Mouse (Mus musculus): ENCODE measurements around the gene Mfap2.
A peak's percentile ranks its signal among the peaks of the same experiment; 100 is the strongest.

The Mfap2 gene

GRCm38 (mm10) chr4:141024992-141025391 is 14.8 kb downstream of the Mfap2 start:
- DNase-seq (ENCODE audit: low read depth, low spot score) = no peak

DNA sequence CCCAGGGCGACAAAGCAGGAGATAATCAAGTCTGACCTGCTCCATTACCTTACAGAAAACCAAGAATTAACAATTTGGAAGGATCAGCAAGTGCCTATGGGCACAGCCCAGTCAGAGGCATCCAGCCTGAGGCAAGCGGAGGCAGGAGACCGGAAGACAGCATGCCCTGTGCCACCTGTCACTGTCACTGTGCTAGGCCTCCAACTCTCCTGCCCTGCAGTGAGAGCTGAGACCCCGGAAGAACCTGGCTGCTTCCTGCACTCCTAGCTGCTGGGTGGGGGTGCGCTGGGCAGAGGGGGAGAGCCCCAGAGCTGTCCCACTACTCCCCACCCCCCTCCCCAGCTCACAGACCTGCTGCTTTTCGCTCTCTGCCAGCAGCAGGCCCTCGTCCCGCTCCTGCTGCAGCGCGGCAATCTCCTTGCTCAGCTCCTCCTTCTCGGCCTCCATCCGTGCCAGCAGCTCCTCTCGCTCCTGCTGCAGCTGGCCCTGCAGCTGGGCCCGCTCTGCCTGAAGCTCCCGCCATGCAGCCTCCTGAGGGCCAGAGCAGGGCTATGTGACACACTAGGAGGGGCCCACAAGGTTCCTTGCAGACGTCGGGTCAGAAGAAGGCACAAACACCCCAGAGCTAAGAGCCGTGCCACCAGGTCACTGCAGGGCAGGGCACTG is 20.5 kb downstream of the Mfap2 start:
- no peak for DNase-seq (ENCODE audit: low read depth, low spot score)

GRCm38 (mm10) chr4:141031733-141032132 is 21.5 kb downstream of the Mfap2 start:
- DNase-seq (ENCODE audit: low read depth, low spot score) = no peak

DNA sequence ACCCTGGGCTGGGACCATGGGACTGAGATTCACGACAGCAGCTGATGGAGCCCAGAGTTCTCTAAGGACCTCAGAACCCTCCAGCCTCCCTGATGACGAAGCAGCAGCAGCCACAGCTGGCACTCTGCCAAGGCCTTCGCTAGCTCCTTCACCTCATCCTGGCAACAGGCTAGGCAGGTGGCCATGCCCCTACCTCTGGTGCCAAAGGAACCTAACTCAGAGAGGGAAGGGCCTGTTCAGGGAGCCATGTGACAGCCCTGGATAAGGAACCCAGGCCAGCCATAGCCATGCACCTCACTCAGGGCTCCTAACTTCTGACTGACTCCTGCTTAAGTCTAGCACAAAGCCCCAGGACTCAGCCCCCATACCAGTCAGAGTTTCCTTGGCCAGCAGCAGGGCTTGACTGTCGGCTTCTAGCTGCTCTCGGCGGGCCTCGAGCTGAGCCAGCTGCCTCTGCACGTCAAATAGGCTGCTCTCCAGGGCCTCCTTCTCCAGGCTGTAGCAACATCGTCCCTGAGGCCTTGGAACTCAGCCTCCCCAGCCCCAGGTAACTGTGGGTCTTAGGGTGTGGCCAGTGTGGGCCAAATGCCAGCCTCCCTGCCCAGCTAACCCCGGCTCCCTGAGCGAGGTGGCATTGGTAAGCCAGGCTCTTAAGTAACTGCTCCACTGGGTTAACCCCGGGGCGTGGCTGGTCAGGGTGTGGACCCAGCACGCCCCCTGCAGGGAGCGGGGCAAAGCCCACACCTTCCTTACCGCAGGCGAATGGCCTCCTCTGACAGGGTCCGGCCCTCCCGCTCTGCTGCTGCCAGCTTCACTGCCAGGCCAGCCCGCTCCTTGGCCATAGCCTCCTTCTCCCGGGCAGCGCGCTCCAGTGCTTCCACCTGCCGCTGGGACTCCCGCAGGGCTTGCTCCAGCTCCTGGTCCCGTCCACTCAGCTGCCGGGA is 23.7 kb downstream of the Mfap2 start:
- DNase-seq (ENCODE audit: low read depth, low spot score) = no peak

- DNase-seq (ENCODE audit: low read depth, low spot score) = no peak
Observed at GRCm38 (mm10) chr4:141041117-141041516, 30.9 kb downstream of the Mfap2 start.

GRCm38 (mm10) chr4:141044816-141045215 is 34.6 kb downstream of the Mfap2 start:
- peak; percentile 51 for DNase-seq (ENCODE audit: low read depth, low spot score)

DNA sequence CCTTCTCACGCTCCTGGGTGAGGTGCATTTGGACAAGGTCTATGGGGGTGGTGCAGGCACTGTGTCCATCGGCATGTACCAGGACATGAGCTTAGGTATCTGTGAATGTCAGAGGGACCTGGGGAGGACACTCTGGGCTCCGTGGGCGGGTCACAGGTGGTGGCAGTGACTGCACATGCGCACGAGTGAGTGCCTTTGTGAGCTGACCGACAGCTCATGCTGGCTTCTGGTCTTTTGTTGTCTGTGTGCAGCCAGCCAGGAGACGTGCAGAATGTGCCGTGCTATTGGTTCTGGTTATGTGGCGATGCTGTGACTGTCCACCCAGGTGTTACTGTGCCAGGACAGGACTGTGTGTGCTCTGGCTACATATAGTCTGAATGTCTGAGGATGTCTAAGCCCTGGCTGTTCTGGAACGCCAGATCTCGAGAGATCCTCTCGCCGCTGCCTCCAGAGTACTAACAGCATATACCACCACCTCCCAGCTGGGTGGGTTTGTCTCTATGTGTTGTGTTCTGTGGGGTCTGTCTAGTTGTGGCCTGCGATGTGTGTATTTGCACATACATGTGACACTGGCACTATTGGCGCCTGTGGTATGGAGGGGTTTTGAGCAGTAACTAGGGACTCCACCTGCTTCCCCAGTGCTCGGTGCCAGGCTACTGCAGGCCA is 38.7 kb downstream of the Mfap2 start:
- no peak for DNase-seq (ENCODE audit: low read depth, low spot score)

DNA sequence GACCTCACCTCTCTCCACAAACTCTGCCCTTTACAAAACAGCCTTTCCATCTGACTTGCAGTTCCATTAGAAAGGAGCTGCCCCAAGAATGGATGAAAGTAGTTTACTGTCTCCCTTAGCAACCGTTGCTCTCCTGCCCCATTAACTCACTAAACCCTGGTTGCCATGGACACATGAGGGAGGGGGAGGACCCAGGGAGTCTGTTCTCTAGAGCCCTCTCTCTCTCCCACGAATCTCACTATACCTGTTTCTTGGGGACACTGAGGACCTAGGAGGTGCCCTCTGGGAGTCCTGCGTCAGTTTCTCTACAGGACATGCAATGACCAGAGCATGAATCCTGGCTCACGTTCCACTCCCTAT is 39.2 kb downstream of the Mfap2 start:
- DNase-seq (ENCODE audit: low read depth, low spot score) = no peak

- DNase-seq (ENCODE audit: low read depth, low spot score) = no peak
Observed at GRCm38 (mm10) chr4:141052442-141052841, 42.2 kb downstream of the Mfap2 start.

DNA sequence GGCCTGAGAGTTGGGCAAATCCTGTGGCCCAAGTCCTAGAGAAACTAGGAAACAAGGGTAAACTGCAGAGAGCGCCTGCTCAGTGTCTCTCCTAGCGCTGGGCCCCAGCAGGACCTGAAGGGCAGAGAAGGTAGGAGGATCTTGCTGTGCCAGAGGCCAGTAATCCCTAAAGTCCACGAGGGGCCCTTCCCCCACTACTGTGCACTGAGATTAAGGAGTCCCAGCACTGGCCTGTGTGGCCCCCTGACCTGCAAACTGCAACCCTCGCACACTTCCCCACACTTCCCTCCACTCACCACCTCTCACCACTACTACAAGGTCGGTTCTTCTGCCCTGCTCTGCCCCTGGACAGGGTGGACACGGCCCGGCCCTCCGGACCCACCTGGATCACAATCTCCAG is 42.9 kb downstream of the Mfap2 start:
- DNase-seq (ENCODE audit: low read depth, low spot score) = no peak

GRCm38 (mm10) chr4:141053568-141054161 is 43.4 kb downstream of the Mfap2 start:
- no peak for DNase-seq (ENCODE audit: low read depth, low spot score)

- no peak for DNase-seq (ENCODE audit: low read depth, low spot score)
Observed at GRCm38 (mm10) chr4:141056970-141057369, 46.8 kb downstream of the Mfap2 start.

GRCm38 (mm10) chr4:141058835-141059234 is 48.6 kb downstream of the Mfap2 start:
- no peak for DNase-seq (ENCODE audit: low read depth, low spot score)

DNA sequence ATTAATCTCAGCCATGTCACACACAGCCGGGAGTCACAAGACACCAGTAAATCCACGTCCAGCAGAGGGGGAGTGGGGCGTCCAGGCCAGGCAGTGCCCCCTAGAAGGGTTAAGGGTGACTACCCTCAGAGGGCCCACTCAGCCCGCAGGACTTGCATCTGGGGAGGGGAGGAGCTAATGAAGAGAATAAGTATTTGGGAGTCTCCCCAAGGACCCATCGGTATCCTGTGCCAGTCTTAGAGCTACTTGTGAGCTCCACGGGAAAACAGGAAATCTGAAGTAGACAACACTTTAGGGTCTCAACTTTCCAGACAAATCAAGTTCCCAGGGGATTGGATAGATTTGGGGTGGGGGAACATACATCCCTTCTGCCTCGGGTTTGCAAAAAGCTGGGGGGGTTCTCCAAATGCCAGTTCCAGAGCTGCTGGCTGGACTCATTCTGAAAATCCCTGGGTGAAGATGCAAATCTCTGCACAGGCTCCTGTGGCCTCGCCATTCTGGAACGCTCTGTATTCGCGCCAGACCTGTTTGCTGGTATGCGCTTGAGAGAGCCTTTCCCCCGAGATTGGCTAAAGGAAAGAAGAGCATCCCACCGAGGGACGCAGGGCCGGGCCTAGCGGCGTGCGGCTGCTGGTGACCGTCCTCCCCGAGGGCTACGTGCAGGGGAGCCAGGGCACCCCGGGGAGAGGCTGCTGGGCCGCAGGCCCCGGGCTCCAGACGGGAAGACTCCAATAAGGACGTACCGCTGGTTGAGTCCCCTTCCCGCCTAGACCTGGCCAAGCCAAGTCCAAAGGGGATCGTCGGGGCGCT is 49.6 kb downstream of the Mfap2 start:
- DNase-seq (ENCODE audit: low read depth, low spot score) = no peak

DNA sequence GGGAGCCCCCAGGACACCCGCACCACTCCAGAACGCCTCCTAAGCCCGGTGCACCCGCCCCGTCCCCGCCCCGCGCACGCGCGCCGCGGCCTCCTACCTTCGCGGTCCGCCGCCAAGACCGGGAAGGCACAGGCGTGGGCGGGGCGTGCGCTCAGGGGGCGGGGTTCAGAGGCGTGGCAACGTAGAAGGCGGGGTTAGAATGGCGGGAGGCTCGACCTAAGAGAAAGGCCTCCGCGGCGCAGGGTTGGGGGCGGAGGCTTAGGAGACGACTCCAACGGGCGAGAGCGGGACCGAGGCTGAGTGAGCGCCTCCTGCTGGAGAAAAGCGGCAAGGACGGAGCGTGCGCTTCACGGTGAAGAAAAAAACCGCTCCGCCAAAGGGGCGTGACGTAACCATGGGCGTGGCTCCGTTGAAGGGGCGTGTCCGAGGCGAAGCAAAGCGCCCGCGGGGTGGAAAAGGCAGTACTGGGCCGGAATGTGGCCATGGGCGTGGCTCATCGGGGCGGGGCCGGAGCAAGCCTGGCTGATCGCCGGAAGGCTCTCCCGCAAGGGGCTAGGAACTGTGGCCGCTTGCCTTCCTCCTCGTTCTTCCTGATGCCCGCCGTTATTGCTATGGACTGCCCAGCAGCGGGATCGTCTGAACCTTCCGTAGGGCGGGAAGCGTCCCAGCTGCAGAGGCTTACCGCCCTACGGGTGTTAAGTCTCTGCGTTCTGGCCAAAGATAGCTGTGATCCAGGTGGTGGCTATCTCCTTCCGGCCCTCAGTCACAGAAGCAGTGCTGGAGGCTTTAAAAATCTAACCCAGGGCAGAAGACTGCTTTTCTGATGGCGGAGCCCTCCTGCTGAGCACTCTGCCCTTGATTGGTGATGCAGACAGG is 50.4 kb downstream of the Mfap2 start, which contains the start of gene Crocc:
Gene Crocc, minus strand, starts transcription at position 125 of the 876 bp plus-strand sequence.
- DNase-seq (ENCODE audit: low read depth, low spot score) = peak; percentile 99

- no peak for DNase-seq (ENCODE audit: low read depth, low spot score)
Observed at GRCm38 (mm10) chr4:141064104-141064659, 54.0 kb downstream of the Mfap2 start.

DNA sequence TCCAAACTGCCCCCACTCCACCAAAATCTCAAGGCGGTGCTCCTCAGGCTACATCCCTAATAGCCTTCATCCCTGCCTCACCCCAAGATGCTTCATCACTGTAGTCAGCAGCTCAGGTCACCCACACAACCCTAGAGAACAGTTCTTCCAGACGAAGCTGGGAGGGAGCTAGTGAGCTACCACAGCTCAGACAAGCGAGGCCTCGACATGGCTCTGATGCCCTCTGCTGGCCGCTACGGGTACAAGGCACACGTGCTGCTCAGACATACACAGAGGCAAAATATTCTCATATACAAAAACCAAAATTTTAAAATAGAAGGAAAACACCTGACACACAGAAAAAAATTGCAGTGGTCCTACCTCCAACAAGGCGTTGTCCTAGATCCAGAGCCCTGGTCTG is 54.9 kb downstream of the Mfap2 start:
- DNase-seq (ENCODE audit: low read depth, low spot score) = peak; percentile 77

Measured in embryo, embryonic 11.5 days (tissue).